Mouse (Mus musculus): ENCODE measurements around the gene Rpp25. TPM values are rescaled to one million over a fixed set of nuclear protein-coding genes. Genes with fewer than 3 reads are reported as not detected.

Rpp25 gene
- polyA plus RNA-seq, 1 experiment: 14.3 TPM

- Histone ChIP-seq H3K4me3 (ENCODE audit: low read depth, low read length) (peak overlapping the region; percentile 72), H3K9me3 (replicated peaks; ENCODE audit: control insufficient read depth, insufficient read depth, low read length, poor library complexity, severe bottlenecking) (no peaks in the 10 kb centered on the region), H3K27ac (ENCODE audit: insufficient read depth, low read length) (no peak overlapping the region), H3K4me1 (ENCODE audit: control insufficient read depth, insufficient read depth, low read length) (peaks cover 7% of the 10 kb centered on the region), H3K9ac (ENCODE audit: low read depth, poor library complexity, severe bottlenecking) (peak overlapping the region; percentile 62), H3K36me3 (ENCODE audit: control insufficient read depth, insufficient read depth, low read length, poor library complexity, severe bottlenecking) (no peaks in the 10 kb centered on the region), H3K27me3 (ENCODE audit: control insufficient read depth, insufficient read depth, low read length, poor library complexity, severe bottlenecking) (no peaks in the 10 kb centered on the region)
- no peak for TF ChIP-seq POLR2A (IDR thresholded peaks at IDR 0.05; ENCODE audit: insufficient read depth, low read length)
- no peak for TF ChIP-seq EP300 (IDR thresholded peaks at IDR 0.05; ENCODE audit: insufficient read depth, low read depth, low read length)
- TF ChIP-seq CTCF (IDR thresholded peaks at IDR 0.05; ENCODE audit: low read depth, low read length): no peak
These were observed 1.1 kb downstream of the Rpp25 start for GRCm38 (mm10) chr9:57504891-57505290.

DNA sequence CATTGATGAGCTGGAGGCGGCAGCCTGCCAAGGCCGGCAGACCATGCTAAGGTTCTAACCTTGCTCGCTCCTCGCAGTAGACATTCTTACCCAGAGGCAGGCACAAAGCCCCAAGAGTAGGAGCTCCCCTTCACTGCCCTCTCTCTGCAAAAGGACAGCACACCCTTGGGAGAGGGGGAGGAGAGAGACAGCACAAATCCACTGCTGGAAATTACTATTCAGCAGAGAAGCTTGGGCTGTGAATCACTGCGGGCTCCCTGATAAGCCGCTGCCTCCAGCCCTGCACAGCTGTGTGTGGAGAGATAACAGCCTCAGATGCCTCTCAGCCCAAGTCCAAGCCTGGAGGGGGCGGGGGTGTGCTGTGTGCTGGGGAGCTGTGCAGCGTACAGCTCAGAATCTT lies 1.9 kb downstream of the Rpp25 start:
- no peak for TF ChIP-seq POLR2A (IDR thresholded peaks at IDR 0.05; ENCODE audit: insufficient read depth, low read length)
- no peak for TF ChIP-seq CTCF (IDR thresholded peaks at IDR 0.05; ENCODE audit: low read depth, low read length)
- TF ChIP-seq EP300 (IDR thresholded peaks at IDR 0.05; ENCODE audit: insufficient read depth, low read depth, low read length): no peak
- Histone ChIP-seq H3K4me1 (ENCODE audit: control insufficient read depth, insufficient read depth, low read length) (peaks cover 10% of the 10 kb centered on the region), H3K36me3 (ENCODE audit: control insufficient read depth, insufficient read depth, low read length, poor library complexity, severe bottlenecking) (no peaks in the 10 kb centered on the region), H3K4me3 (ENCODE audit: low read depth, low read length) (peak overlapping the region; percentile 72), H3K27ac (ENCODE audit: insufficient read depth, low read length) (no peak overlapping the region), H3K9me3 (replicated peaks; ENCODE audit: control insufficient read depth, insufficient read depth, low read length, poor library complexity, severe bottlenecking) (no peaks in the 10 kb centered on the region), H3K9ac (ENCODE audit: low read depth, poor library complexity, severe bottlenecking) (peak overlapping the region; percentile 26; the same call in 1 of the 2 replicates), H3K27me3 (ENCODE audit: control insufficient read depth, insufficient read depth, low read length, poor library complexity, severe bottlenecking) (no peaks in the 10 kb centered on the region)

DNA sequence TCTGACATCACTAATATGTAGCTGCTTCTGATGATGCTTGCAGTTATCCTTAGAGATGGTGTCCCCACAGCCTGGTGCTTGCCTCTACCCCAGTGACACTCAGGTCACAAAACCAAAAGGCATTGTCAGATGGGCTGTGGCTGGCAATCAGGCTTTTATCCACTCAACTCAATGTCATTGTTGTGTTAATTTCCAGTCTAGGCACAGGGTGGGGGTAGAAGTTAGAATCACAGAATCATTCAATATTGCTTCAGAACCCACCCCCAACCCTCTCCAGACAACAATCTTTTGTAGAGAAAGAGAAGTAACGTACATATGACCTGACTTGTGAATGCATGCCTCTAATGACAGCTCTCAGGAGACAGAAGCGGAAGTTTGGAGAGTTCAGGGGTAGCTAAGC lies 6.8 kb downstream of the Rpp25 start:
- Histone ChIP-seq H3K27ac (ENCODE audit: insufficient read depth, low read length) (peak overlapping the region; percentile 59), H3K4me1 (ENCODE audit: control insufficient read depth, insufficient read depth, low read length) (peaks cover 4% of the 10 kb centered on the region), H3K27me3 (ENCODE audit: control insufficient read depth, insufficient read depth, low read length, poor library complexity, severe bottlenecking) (no peaks in the 10 kb centered on the region), H3K9ac (ENCODE audit: low read depth, poor library complexity, severe bottlenecking) (no peak overlapping the region), H3K36me3 (ENCODE audit: control insufficient read depth, insufficient read depth, low read length, poor library complexity, severe bottlenecking) (no peaks in the 10 kb centered on the region), H3K4me3 (ENCODE audit: low read depth, low read length) (no peak overlapping the region), H3K9me3 (replicated peaks; ENCODE audit: control insufficient read depth, insufficient read depth, low read length, poor library complexity, severe bottlenecking) (no peaks in the 10 kb centered on the region)
- TF ChIP-seq EP300 (IDR thresholded peaks at IDR 0.05; ENCODE audit: insufficient read depth, low read depth, low read length): no peak
- no peak for TF ChIP-seq CTCF (IDR thresholded peaks at IDR 0.05; ENCODE audit: low read depth, low read length)
- no peak for TF ChIP-seq POLR2A (IDR thresholded peaks at IDR 0.05; ENCODE audit: insufficient read depth, low read length)

- H3K9me3 ChIP-seq (replicated peaks; ENCODE audit: control insufficient read depth, insufficient read depth, low read length, poor library complexity, severe bottlenecking): no peaks in the 10 kb centered on the region
- no peak overlapping the region for H3K27ac ChIP-seq (ENCODE audit: insufficient read depth, low read length)
- no peaks in the 10 kb centered on the region for H3K27me3 ChIP-seq (ENCODE audit: control insufficient read depth, insufficient read depth, low read length, poor library complexity, severe bottlenecking)
- TF ChIP-seq CTCF (IDR thresholded peaks at IDR 0.05; ENCODE audit: low read depth, low read length): no peak
- no peak for TF ChIP-seq POLR2A (IDR thresholded peaks at IDR 0.05; ENCODE audit: insufficient read depth, low read length)
- no peak for TF ChIP-seq EP300 (IDR thresholded peaks at IDR 0.05; ENCODE audit: insufficient read depth, low read depth, low read length)
- no peak overlapping the region for H3K4me3 ChIP-seq (ENCODE audit: low read depth, low read length)
- no peak overlapping the region for H3K9ac ChIP-seq (ENCODE audit: low read depth, poor library complexity, severe bottlenecking)
- H3K4me1 ChIP-seq (ENCODE audit: control insufficient read depth, insufficient read depth, low read length): no peaks in the 10 kb centered on the region
- no peaks in the 10 kb centered on the region for H3K36me3 ChIP-seq (ENCODE audit: control insufficient read depth, insufficient read depth, low read length, poor library complexity, severe bottlenecking)
These were observed 13.3 kb downstream of the Rpp25 start for GRCm38 (mm10) chr9:57517113-57517512.

DNA sequence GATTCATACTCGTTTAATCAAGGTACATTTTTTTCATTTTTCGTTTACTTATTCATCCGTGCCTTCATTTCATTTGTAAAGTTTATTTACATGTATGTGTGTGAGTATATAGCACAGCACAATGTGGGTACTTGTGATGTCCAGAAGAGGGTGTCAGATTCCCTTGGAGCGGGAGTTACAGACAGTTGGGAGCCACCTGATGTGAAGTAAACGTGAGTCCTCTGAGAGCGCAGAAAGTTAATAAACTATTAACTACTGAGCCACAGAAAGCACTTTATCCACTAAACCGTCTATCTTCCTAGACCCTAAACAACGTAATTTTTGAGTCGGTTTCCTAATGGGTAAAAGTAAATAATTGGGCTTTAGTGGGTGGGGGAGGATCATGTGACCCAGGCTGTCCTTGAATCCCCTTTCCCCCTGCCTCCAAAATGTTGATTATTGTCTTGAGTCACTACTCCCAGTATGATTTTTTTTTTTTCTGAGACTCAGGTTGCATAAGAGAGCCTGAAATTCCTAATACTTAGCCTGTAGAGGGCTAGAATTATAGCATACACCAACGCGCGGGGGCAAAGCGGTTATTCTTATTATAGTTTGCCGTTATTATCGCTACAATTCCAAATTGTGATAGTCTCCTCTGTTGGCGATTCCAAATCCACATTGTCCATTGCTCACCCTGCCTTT lies 16.7 kb downstream of the Rpp25 start:
- Histone ChIP-seq H3K4me1 (ENCODE audit: control insufficient read depth, insufficient read depth, low read length) (peaks cover 3% of the 10 kb centered on the region), H3K4me3 (ENCODE audit: low read depth, low read length) (peak overlapping the region; percentile 94), H3K9ac (ENCODE audit: low read depth, poor library complexity, severe bottlenecking) (peak overlapping the region; percentile 86), H3K9me3 (replicated peaks; ENCODE audit: control insufficient read depth, insufficient read depth, low read length, poor library complexity, severe bottlenecking) (no peaks in the 10 kb centered on the region), H3K27ac (ENCODE audit: insufficient read depth, low read length) (peak overlapping the region; percentile 59; the same call in 1 of the 2 replicates), H3K27me3 (ENCODE audit: control insufficient read depth, insufficient read depth, low read length, poor library complexity, severe bottlenecking) (no peaks in the 10 kb centered on the region), H3K36me3 (ENCODE audit: control insufficient read depth, insufficient read depth, low read length, poor library complexity, severe bottlenecking) (no peaks in the 10 kb centered on the region)
- TF ChIP-seq POLR2A (IDR thresholded peaks at IDR 0.05; ENCODE audit: insufficient read depth, low read length) (no peak), CTCF (IDR thresholded peaks at IDR 0.05; ENCODE audit: low read depth, low read length) (no peak), EP300 (IDR thresholded peaks at IDR 0.05; ENCODE audit: insufficient read depth, low read depth, low read length) (no peak)
